Mouse (Mus musculus): Measurements from ENCODE around the gene Plch2.

GRCm38 (mm10) chr4:155017253-155017878 is 39.2 kb downstream of the Plch2 start:
- TF ChIP-seq CTCF (IDR thresholded peaks at IDR 0.05; ENCODE audit: low read depth, low read length) (no peak), POLR2A (IDR thresholded peaks at IDR 0.05; ENCODE audit: insufficient read depth, low read length) (no peak), EP300 (IDR thresholded peaks at IDR 0.05; ENCODE audit: insufficient read depth, low read depth, low read length) (no peak)
